ENCODE assay signal across 9 mouse cellular contexts in the genomic region with DNA sequence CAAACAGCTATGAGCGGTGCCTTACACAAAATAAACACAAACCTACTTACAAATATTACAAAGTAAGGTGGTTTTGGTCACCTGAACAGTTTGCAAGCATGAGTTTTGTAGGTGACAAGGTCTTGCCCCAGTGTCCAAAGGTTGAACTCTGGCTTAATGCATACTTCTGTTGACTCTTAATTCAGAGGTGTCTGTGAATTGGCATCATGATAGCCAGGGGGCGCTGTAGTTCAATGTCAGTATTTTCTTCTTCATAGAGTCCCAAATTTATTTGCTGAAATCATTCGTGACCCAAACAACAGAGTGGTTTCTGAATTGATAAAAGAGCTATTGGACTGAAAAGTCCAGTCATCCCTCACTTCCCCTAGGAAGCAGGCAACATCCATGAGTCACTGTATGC. TPM values are rescaled to one million over a fixed set of nuclear protein-coding genes. Genes with fewer than 3 reads are reported as not detected.
A peak's percentile ranks its signal among the peaks of the same experiment; 100 is the strongest.
DNase-seq lines count a peak whose midpoint lies in the region; ATAC-seq lines count a peak whose summit lies in the region.
"Had no signal": no experiment of that assay in that cellular context is flagged by ENCODE, and none has a peak within 500 bp of the region (broad histone marks: within the 10 kb centered on the region; RNA-seq: fewer than 3 reads in every experiment).

No protein-coding gene starts in this region.

- H3K9ac ChIP-seq in hindbrain, embryonic 14.5 days = no peak overlapping the region
- no peak overlapping the region for H3K9ac ChIP-seq in hindbrain, embryonic 16.5 days (ENCODE audit: low read depth, low read length)
- H3K9ac ChIP-seq in neural tube, embryonic 11.5 days (ENCODE audit: low read length) = no peak overlapping the region

- 35% methylated on average over 3 of the region's 3 CpGs for WGBS in hindbrain, embryonic 14.5 days
- WGBS in hindbrain, embryonic 16.5 days = 34% methylated on average over 3 of the region's 3 CpGs
- 41% methylated on average over 3 of the region's 3 CpGs for WGBS in neural tube, embryonic 11.5 days

- DNase-seq in hindbrain, embryonic 14.5 days (ENCODE audit: low spot score) = peak; percentile 59
- peak; percentile 79 for DNase-seq in R1 (ENCODE audit: low read depth, low spot score)
- peak; percentile 84 to 89 for DNase-seq in cerebellum, postnatal 14 days
- peak; percentile 76 to 88 for DNase-seq in heart, postnatal 10 days
- DNase-seq in left cerebral cortex, adult 8-10 months (ENCODE audit: low spot score in 2 of 2) = peak; percentile 50 to 52
- peak; percentile 60 for DNase-seq in neural tube, embryonic 11.5 days (ENCODE audit: low spot score)
- peak; percentile 64 for DNase-seq in thymus, postnatal 0 days (ENCODE audit: low spot score)

- H3K36me3 ChIP-seq in hindbrain, embryonic 14.5 days (replicated peaks; ENCODE audit: control insufficient read depth, insufficient read depth) = no peaks in the 10 kb centered on the region
- H3K36me3 ChIP-seq in hindbrain, embryonic 16.5 days (ENCODE audit: control insufficient read depth, insufficient read depth, low read length) = no peaks in the 10 kb centered on the region
- no peaks in the 10 kb centered on the region for H3K36me3 ChIP-seq in neural tube, embryonic 11.5 days (ENCODE audit: control insufficient read depth, insufficient read depth, low read length)

- H3K9me3 ChIP-seq in hindbrain, embryonic 14.5 days (ENCODE audit: control insufficient read depth, low read length) = no peaks in the 10 kb centered on the region
- no peaks in the 10 kb centered on the region for H3K9me3 ChIP-seq in hindbrain, embryonic 16.5 days (ENCODE audit: control insufficient read depth, low read length)
- no peaks in the 10 kb centered on the region for H3K9me3 ChIP-seq in neural tube, embryonic 11.5 days (ENCODE audit: control insufficient read depth, low read length)

- no peaks in the 10 kb centered on the region for H3K4me1 ChIP-seq in hindbrain, embryonic 14.5 days (replicated peaks; ENCODE audit: control insufficient read depth, insufficient read depth, low read length)
- H3K4me1 ChIP-seq in hindbrain, embryonic 16.5 days (ENCODE audit: control insufficient read depth, insufficient read depth, low read depth, low read length) = no peaks in the 10 kb centered on the region
- no peaks in the 10 kb centered on the region for H3K4me1 ChIP-seq in neural tube, embryonic 11.5 days (ENCODE audit: control insufficient read depth, insufficient read depth, low read length)

- H3K27me3 ChIP-seq in hindbrain, embryonic 14.5 days (ENCODE audit: control insufficient read depth, insufficient read depth, low read length) = no peaks in the 10 kb centered on the region
- no peaks in the 10 kb centered on the region for H3K27me3 ChIP-seq in hindbrain, embryonic 16.5 days (replicated peaks; ENCODE audit: control insufficient read depth, insufficient read depth, low read length)
- H3K27me3 ChIP-seq in neural tube, embryonic 11.5 days (ENCODE audit: control insufficient read depth, insufficient read depth, low read length) = no peaks in the 10 kb centered on the region

- H3K4me3 ChIP-seq in hindbrain, embryonic 14.5 days (replicated peaks; ENCODE audit: low read length) = no peak overlapping the region
- H3K4me3 ChIP-seq in hindbrain, embryonic 16.5 days (ENCODE audit: low read length) = no peak overlapping the region
- no peak overlapping the region for H3K4me3 ChIP-seq in neural tube, embryonic 11.5 days (ENCODE audit: low read depth, low read length)

- no peak overlapping the region for H3K27ac ChIP-seq in hindbrain, embryonic 14.5 days
- H3K27ac ChIP-seq in hindbrain, embryonic 16.5 days (ENCODE audit: low read depth, low read length) = no peak overlapping the region
- H3K27ac ChIP-seq in neural tube, embryonic 11.5 days (ENCODE audit: low read depth, low read length) = no peak overlapping the region

- ATAC-seq in hindbrain, embryonic 14.5 days (ENCODE audit: low FRiP score) = no peak
- ATAC-seq in hindbrain, embryonic 16.5 days = no peak
- ATAC-seq in neural tube, embryonic 11.5 days (ENCODE audit: insufficient read depth, low FRiP score, low TSS enrichment) = no peak

- H3K4me2 ChIP-seq in hindbrain, embryonic 14.5 days (replicated peaks) = no peak overlapping the region
- H3K4me2 ChIP-seq in hindbrain, embryonic 16.5 days (ENCODE audit: low read length) = no peak overlapping the region
- H3K4me2 ChIP-seq in neural tube, embryonic 11.5 days (ENCODE audit: low read depth) = no peak overlapping the region

- intact Hi-C loops in heart, postnatal 10 days (cut with DNase I) = loop anchor here (1.0 to 5.0 kb wide), 3 partner anchors 114 to 224 kb away; no protein-coding TSS in a partner anchor

RNA-seq across cellular contexts. Expression of a gene that starts 50.2 kb away (rescaled TPM):
- 0.37 and 0.68 TPM in 2 replicates for polyA plus RNA-seq in hindbrain, embryonic 14.5 days (2014; fragmentation: Nextera tagmentation; extraction: Ambion mirVana)
- polyA plus RNA-seq in hindbrain, embryonic 16.5 days (2015; fragmentation: Nextera tagmentation; extraction: Ambion mirVana) = 1.0 and 1.3 TPM in 2 replicates
- total RNA-seq in heart, postnatal 10 days (2021) = 10 to 100 TPM; 78.0 to 86.7 TPM
- 1 to 10 TPM; 3.5 to 4.4 (median 4.0) TPM for total RNA-seq in left cerebral cortex, adult 8-10 months (2022)
- polyA plus RNA-seq in neural tube, embryonic 11.5 days (2014; fragmentation: Nextera tagmentation; extraction: Ambion mirVana) = 0.28 and 0.90 TPM in 2 replicates
- 0.04 and 0.08 TPM in 2 replicates for polyA plus RNA-seq in thymus, postnatal 0 days (2015; fragmentation: Nextera tagmentation; extraction: Ambion mirVana)

RNA-seq across cellular contexts. Expression of a gene that starts 54.1 kb away (rescaled TPM):
- polyA plus RNA-seq in hindbrain, embryonic 14.5 days (2014; fragmentation: Nextera tagmentation; extraction: Ambion mirVana) = 6.5 and 9.9 TPM in 2 replicates
- 3.0 TPM in 2 replicates for polyA plus RNA-seq in hindbrain, embryonic 16.5 days (2015; fragmentation: Nextera tagmentation; extraction: Ambion mirVana)
- total RNA-seq in heart, postnatal 10 days (2021) = not detected
- 1 to 10 TPM; 1.7 to 2.8 (median 2.3) TPM for total RNA-seq in left cerebral cortex, adult 8-10 months (2022)
- 0.49 and 0.89 TPM in 2 replicates for polyA plus RNA-seq in neural tube, embryonic 11.5 days (2014; fragmentation: Nextera tagmentation; extraction: Ambion mirVana)
- 0.12 and 0.13 TPM in 2 replicates for polyA plus RNA-seq in thymus, postnatal 0 days (2015; fragmentation: Nextera tagmentation; extraction: Ambion mirVana)
- polyA plus RNA-seq: liver, embryonic 16.5 days had no signal
